Mouse (Mus musculus): ENCODE measurements at regions not wholly inside any gene's neighbourhood (a gene's known extent, or its start where the extent isn't known, plus 50 kb on each side); places are given as distances from the start of the nearest gene placed in this dataset.

DNA sequence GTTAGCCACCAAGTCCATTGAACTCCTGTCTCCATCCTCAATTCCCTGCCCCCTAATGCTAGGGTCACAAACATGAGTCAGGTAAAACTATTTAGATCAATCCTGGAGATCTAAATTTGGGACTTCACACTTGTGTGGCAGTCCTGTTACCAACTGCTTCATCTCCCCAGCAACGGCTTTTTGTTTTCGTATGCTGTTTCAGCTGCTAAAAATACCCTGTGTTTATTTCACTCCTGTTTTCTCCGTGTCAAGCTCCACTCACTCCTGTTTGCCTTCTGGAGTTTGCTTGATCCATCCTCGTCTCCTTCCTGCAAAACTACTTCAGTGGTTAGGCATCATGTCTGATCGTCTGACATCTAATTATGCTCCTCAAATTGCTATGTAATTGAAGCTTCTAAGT is 508.9 kb upstream of the Arpp21 start:
- DNase-seq (no peak), ATAC-seq (no peak; the same call in 1 of the 2 replicates)
- WGBS (ENCODE audit: insufficient replicate concordance), result 57% methylated on average over 5 of the region's 5 CpGs
- Histone ChIP-seq H3K9me3 (ENCODE audit: low read length) (no peaks in the 10 kb centered on the region), H3K4me1 (ENCODE audit: insufficient read depth) (no peaks in the 10 kb centered on the region), H3K4me3 (ENCODE audit: low read depth, low read length) (no peak overlapping the region), H3K4me2 (ENCODE audit: low read depth, low read length) (no peak overlapping the region), H3K27me3 (ENCODE audit: insufficient read depth, low read length) (no peaks in the 10 kb centered on the region), H3K9ac (replicated peaks) (no peak overlapping the region), H3K27ac (ENCODE audit: low read depth) (no peak overlapping the region), H3K36me3 (replicated peaks; ENCODE audit: insufficient read depth, low read length) (no peaks in the 10 kb centered on the region)
- TF ChIP-seq EP300 (IDR thresholded peaks at IDR 0.05; ENCODE audit: low read depth) (no peak), CTCF (IDR thresholded peaks at IDR 0.05; ENCODE audit: low read depth) (no peak)

DNA sequence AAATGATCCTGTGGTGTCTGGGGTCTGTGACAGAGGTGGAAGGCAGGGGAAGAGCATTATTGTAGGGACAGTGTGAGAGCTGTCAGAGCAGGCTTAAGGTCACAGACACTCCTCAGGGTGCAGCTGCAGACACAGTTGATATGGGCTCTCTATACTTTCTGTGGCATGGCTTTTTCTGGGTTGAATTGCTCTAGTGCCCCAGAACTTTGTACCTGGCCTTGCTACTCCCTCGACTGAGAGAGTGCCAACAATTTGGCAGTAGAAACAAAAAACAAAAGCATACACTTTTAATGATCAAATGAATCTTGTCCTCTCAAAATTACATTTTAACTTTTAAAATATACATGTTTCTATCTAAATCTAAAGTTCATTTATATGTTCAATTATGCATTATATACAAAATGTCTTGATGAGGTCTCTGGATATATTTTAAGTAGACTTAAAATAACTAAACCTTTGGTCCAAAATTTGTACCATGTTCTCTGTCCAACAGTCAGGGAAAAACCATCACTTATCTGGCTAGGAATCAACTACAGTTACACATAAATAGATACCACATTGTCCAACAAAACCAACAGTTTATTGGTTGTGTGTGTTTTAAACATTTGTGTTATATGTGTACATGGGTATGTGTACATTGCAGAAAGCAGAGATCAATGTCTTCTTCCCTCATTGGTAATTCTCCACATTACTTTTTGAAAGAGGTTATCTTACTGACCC is 508.3 kb upstream of the Arpp21 start:
- H3K27me3 ChIP-seq (ENCODE audit: insufficient read depth, low read length), result no peaks in the 10 kb centered on the region
- no peaks in the 10 kb centered on the region for H3K36me3 ChIP-seq (replicated peaks; ENCODE audit: insufficient read depth, low read length)
- ATAC-seq (no peak), DNase-seq (no peak)
- H3K9ac ChIP-seq (replicated peaks), result no peak overlapping the region
- H3K4me2 ChIP-seq (ENCODE audit: low read depth, low read length), result no peak overlapping the region
- no peaks in the 10 kb centered on the region for H3K4me1 ChIP-seq (ENCODE audit: insufficient read depth)
- H3K9me3 ChIP-seq (ENCODE audit: low read length), result no peaks in the 10 kb centered on the region
- TF ChIP-seq CTCF (IDR thresholded peaks at IDR 0.05; ENCODE audit: low read depth) (no peak), EP300 (IDR thresholded peaks at IDR 0.05; ENCODE audit: low read depth) (no peak)
- H3K4me3 ChIP-seq (ENCODE audit: low read depth, low read length), result no peak overlapping the region
- no peak overlapping the region for H3K27ac ChIP-seq (ENCODE audit: low read depth)
- 43% methylated on average over 1 of the region's 1 CpGs for WGBS (ENCODE audit: insufficient replicate concordance)

DNA sequence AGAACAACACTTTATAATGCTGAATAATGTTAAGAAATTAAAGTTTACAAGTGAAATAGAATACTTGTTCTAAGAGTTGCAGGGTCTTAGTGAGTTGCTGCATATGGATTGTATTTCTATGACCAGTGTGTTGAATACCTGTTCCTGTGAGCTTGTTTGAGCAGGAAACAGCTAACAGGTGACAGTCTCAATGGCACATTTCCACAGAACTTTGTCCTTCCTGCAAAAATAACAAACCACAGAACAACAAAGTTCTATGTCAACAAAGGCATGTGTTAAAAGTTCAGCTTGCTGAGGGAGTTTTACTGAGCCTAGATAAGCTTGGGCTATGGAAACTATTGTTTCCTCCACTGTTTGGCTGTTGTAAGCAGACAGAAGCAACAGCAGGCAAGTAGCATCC is 500.0 kb upstream of the Arpp21 start:
- no peak for TF ChIP-seq CTCF (IDR thresholded peaks at IDR 0.05; ENCODE audit: low read depth)
- no peak for TF ChIP-seq EP300 (IDR thresholded peaks at IDR 0.05; ENCODE audit: low read depth)
- no peak overlapping the region for H3K9ac ChIP-seq (replicated peaks)

DNA sequence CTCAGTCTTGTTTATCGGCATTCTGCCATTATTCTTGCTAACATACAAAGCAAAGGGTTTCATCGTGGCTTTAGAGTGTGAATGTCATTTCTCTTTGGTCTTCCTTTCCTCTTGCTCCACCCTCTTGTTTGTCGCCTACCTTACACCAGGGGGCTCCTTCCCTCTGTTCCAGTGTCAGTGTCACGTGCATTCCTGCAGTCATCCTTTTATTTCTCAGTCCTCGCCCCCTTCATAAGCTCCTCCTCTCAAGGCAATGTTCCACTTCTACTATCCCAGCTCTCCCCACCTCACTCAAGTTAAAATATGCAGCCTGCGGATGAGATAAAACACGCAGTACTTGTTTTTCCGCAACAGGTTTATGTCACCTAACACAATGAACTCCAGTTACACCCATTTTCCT is 489.8 kb upstream of the Arpp21 start:
- WGBS (ENCODE audit: insufficient replicate concordance), result 37% methylated on average over 8 of the region's 8 CpGs
- Histone ChIP-seq H3K4me1 (ENCODE audit: insufficient read depth) (no peaks in the 10 kb centered on the region), H3K9me3 (ENCODE audit: low read length) (no peaks in the 10 kb centered on the region), H3K27me3 (ENCODE audit: insufficient read depth, low read length) (no peaks in the 10 kb centered on the region), H3K4me2 (ENCODE audit: low read depth, low read length) (no peak overlapping the region), H3K36me3 (replicated peaks; ENCODE audit: insufficient read depth, low read length) (no peaks in the 10 kb centered on the region), H3K4me3 (ENCODE audit: low read depth, low read length) (no peak overlapping the region), H3K9ac (replicated peaks) (no peak overlapping the region), H3K27ac (ENCODE audit: low read depth) (no peak overlapping the region)
- DNase-seq (no peak), ATAC-seq (no peak)
- TF ChIP-seq EP300 (IDR thresholded peaks at IDR 0.05; ENCODE audit: low read depth) (no peak), CTCF (IDR thresholded peaks at IDR 0.05; ENCODE audit: low read depth) (0 out of 2 replicates have a peak, but pooled peaks have one; percentile 19)

More for the DNA sequence above, 500.0 kb upstream of the Arpp21 start:
- no peak for DNase-seq
- no peak for ATAC-seq
- Histone ChIP-seq H3K4me2 (ENCODE audit: low read depth, low read length) (no peak overlapping the region), H3K4me1 (ENCODE audit: insufficient read depth) (no peaks in the 10 kb centered on the region), H3K9me3 (ENCODE audit: low read length) (no peaks in the 10 kb centered on the region), H3K36me3 (replicated peaks; ENCODE audit: insufficient read depth, low read length) (no peaks in the 10 kb centered on the region), H3K4me3 (ENCODE audit: low read depth, low read length) (no peak overlapping the region), H3K27me3 (ENCODE audit: insufficient read depth, low read length) (no peaks in the 10 kb centered on the region), H3K27ac (ENCODE audit: low read depth) (no peak overlapping the region)

DNA sequence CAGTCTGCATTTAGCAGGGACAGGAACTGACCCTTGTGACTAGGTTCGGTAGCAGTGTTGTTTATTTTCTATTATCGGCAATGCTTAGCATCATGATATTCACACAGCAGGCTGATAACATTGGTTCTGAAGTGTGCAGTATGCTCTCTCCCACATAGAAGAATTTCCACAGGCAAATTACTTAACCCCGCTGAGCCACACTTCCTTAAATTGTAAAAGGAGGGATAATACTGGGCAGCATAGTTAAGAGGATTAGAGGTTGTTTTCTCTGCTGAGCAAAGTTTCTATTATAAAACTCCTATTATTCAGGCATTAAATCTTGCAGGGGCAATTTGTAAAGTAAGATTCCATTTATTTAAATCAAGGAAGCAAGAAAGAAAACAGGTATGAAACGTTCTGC is 489.4 kb upstream of the Arpp21 start:
- 46% methylated on average over 4 of the region's 4 CpGs for WGBS (ENCODE audit: insufficient replicate concordance)
- ATAC-seq (no peak), DNase-seq (no peak)
- Histone ChIP-seq H3K4me1 (ENCODE audit: insufficient read depth) (no peaks in the 10 kb centered on the region), H3K27ac (ENCODE audit: low read depth) (no peak overlapping the region), H3K27me3 (ENCODE audit: insufficient read depth, low read length) (no peaks in the 10 kb centered on the region), H3K9ac (replicated peaks) (no peak overlapping the region), H3K4me3 (ENCODE audit: low read depth, low read length) (no peak overlapping the region), H3K9me3 (ENCODE audit: low read length) (no peaks in the 10 kb centered on the region), H3K36me3 (replicated peaks; ENCODE audit: insufficient read depth, low read length) (no peaks in the 10 kb centered on the region), H3K4me2 (ENCODE audit: low read depth, low read length) (no peak overlapping the region)
- no peak for TF ChIP-seq CTCF (IDR thresholded peaks at IDR 0.05; ENCODE audit: low read depth)
- no peak for TF ChIP-seq EP300 (IDR thresholded peaks at IDR 0.05; ENCODE audit: low read depth)

DNA sequence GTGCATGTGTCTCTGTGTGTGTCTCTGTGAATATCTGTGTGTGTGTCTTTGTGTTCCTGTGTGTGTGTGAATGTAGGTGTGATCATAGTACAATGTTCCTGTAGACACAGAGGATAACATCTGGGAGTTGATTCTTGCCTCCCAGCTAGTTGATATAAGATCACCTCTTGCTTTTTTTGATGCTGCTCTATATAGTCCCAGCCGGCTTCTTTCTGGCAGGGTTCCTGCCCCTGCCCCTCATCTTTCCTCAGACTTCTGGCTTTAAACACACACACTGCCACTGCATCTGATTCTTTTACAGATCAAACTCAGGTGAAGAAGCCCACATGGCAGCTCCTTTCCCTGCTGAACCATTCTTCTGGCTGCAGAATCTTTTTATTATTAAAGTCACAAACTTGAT is 487.6 kb upstream of the Arpp21 start:
- Histone ChIP-seq H3K4me1 (ENCODE audit: insufficient read depth) (no peaks in the 10 kb centered on the region), H3K27ac (ENCODE audit: low read depth) (no peak overlapping the region), H3K9ac (replicated peaks) (no peak overlapping the region), H3K4me2 (ENCODE audit: low read depth, low read length) (no peak overlapping the region), H3K36me3 (replicated peaks; ENCODE audit: insufficient read depth, low read length) (no peaks in the 10 kb centered on the region), H3K9me3 (ENCODE audit: low read length) (no peaks in the 10 kb centered on the region), H3K4me3 (ENCODE audit: low read depth, low read length) (no peak overlapping the region), H3K27me3 (ENCODE audit: insufficient read depth, low read length) (no peaks in the 10 kb centered on the region)
- no peak for DNase-seq
- no peak for ATAC-seq
- 68% methylated on average over 1 of the region's 1 CpGs for WGBS (ENCODE audit: insufficient replicate concordance)
- no peak for TF ChIP-seq EP300 (IDR thresholded peaks at IDR 0.05; ENCODE audit: low read depth)
- TF ChIP-seq CTCF (IDR thresholded peaks at IDR 0.05; ENCODE audit: low read depth), result no peak

All from liver, postnatal 0 days (tissue).